Mouse (Mus musculus): ENCODE results near the gene Elane. TPM values are rescaled to one million over a fixed set of nuclear protein-coding genes. Genes with fewer than 3 reads are reported as not detected.

Elane gene
- polyA plus RNA-seq, 1 experiment = 0.15 TPM

DNA sequence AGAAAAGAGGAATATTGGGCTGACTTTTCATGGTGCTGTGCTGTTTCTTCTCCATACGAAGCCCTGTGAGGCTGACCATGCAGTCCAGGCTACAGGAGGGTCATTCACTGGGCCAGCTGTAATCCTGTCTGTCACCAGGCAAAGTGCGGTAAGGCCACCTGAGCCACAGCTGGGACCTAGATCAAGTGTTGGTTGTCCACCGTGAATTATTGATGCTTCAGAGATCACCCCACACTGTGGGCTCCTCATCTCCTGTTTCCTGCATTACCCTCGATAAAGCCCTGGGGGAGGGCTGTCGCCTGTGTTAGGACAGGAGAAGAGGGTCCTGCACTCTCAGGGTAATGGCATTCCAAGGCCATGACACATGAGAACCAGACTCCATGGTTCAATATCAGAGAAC is 39.5 kb upstream of the Elane start:
- Histone ChIP-seq H3K27ac (ENCODE audit: insufficient read depth, low read length) (no peak overlapping the region), H3K4me3 (replicated peaks; ENCODE audit: insufficient read depth, low read depth, low read length) (no peak overlapping the region), H3K4me1 (ENCODE audit: control insufficient read depth, insufficient read depth, low read length) (no peaks in the 10 kb centered on the region; the same call in 1 of the 2 replicates), H3K27me3 (ENCODE audit: control insufficient read depth, insufficient read depth, low read length) (no peaks in the 10 kb centered on the region)
- WGBS = 75% methylated on average over 5 of the region's 5 CpGs
- no peak for TF ChIP-seq POLR2A (IDR thresholded peaks at IDR 0.05; ENCODE audit: borderline replicate concordance, insufficient read depth, low read length)
- TF ChIP-seq CTCF (IDR thresholded peaks at IDR 0.05; ENCODE audit: borderline replicate concordance, insufficient read depth, low read depth, low read length) = no peak
- no peak for DNase-seq

- Histone ChIP-seq H3K27ac (ENCODE audit: insufficient read depth, low read length) (no peak overlapping the region), H3K4me1 (ENCODE audit: control insufficient read depth, insufficient read depth, low read length) (peaks cover 7% of the 10 kb centered on the region), H3K4me3 (replicated peaks; ENCODE audit: insufficient read depth, low read depth, low read length) (no peak overlapping the region), H3K27me3 (ENCODE audit: control insufficient read depth, insufficient read depth, low read length) (no peaks in the 10 kb centered on the region)
- 61% methylated on average over 8 of the region's 8 CpGs for WGBS
- no peak for DNase-seq
- TF ChIP-seq POLR2A (IDR thresholded peaks at IDR 0.05; ENCODE audit: borderline replicate concordance, insufficient read depth, low read length) = no peak
- TF ChIP-seq CTCF (IDR thresholded peaks at IDR 0.05; ENCODE audit: borderline replicate concordance, insufficient read depth, low read depth, low read length) = no peak
These were observed 36.0 kb upstream of the Elane start for GRCm38 (mm10) chr10:79849941-79850628.

- no peak for DNase-seq
- WGBS = 86% methylated on average over 3 of the region's 3 CpGs
These were observed 34.4 kb upstream of the Elane start for GRCm38 (mm10) chr10:79851653-79852052.

GRCm38 (mm10) chr10:79852107-79852789 is 33.8 kb upstream of the Elane start:
- Histone ChIP-seq H3K4me3 (replicated peaks; ENCODE audit: insufficient read depth, low read depth, low read length) (no peak overlapping the region), H3K27me3 (ENCODE audit: control insufficient read depth, insufficient read depth, low read length) (no peaks in the 10 kb centered on the region), H3K27ac (ENCODE audit: insufficient read depth, low read length) (peak overlapping the region; percentile 74), H3K4me1 (ENCODE audit: control insufficient read depth, insufficient read depth, low read length) (peaks cover 17% of the 10 kb centered on the region)
- TF ChIP-seq CTCF (IDR thresholded peaks at IDR 0.05; ENCODE audit: borderline replicate concordance, insufficient read depth, low read depth, low read length) (no peak), POLR2A (IDR thresholded peaks at IDR 0.05; ENCODE audit: borderline replicate concordance, insufficient read depth, low read length) (no peak)
- DNase-seq = no peak
- WGBS = 61% methylated on average over 9 of the region's 9 CpGs

More at GRCm38 (mm10) chr10:79851653-79852052, 34.4 kb upstream of the Elane start:
- no peak overlapping the region for H3K4me3 ChIP-seq (replicated peaks; ENCODE audit: insufficient read depth, low read depth, low read length)
- peaks cover 12% of the 10 kb centered on the region for H3K4me1 ChIP-seq (ENCODE audit: control insufficient read depth, insufficient read depth, low read length)
- no peaks in the 10 kb centered on the region for H3K27me3 ChIP-seq (ENCODE audit: control insufficient read depth, insufficient read depth, low read length)
- no peak for TF ChIP-seq CTCF (IDR thresholded peaks at IDR 0.05; ENCODE audit: borderline replicate concordance, insufficient read depth, low read depth, low read length)
- no peak for TF ChIP-seq POLR2A (IDR thresholded peaks at IDR 0.05; ENCODE audit: borderline replicate concordance, insufficient read depth, low read length)
- no peak overlapping the region for H3K27ac ChIP-seq (ENCODE audit: insufficient read depth, low read length)

GRCm38 (mm10) chr10:79852827-79853226 is 33.2 kb upstream of the Elane start:
- Histone ChIP-seq H3K27me3 (ENCODE audit: control insufficient read depth, insufficient read depth, low read length) (no peaks in the 10 kb centered on the region), H3K27ac (ENCODE audit: insufficient read depth, low read length) (peak overlapping the region; percentile 74), H3K4me1 (ENCODE audit: control insufficient read depth, insufficient read depth, low read length) (peaks cover 23% of the 10 kb centered on the region), H3K4me3 (replicated peaks; ENCODE audit: insufficient read depth, low read depth, low read length) (peak overlapping the region; percentile 73)
- TF ChIP-seq POLR2A (IDR thresholded peaks at IDR 0.05; ENCODE audit: borderline replicate concordance, insufficient read depth, low read length) (no peak), CTCF (IDR thresholded peaks at IDR 0.05; ENCODE audit: borderline replicate concordance, insufficient read depth, low read depth, low read length) (no peak)
- DNase-seq = no peak
- WGBS = 26% methylated on average over 8 of the region's 8 CpGs

- Histone ChIP-seq H3K4me1 (ENCODE audit: control insufficient read depth, insufficient read depth, low read length) (peaks cover 25% of the 10 kb centered on the region), H3K27ac (ENCODE audit: insufficient read depth, low read length) (peak overlapping the region; percentile 74), H3K27me3 (ENCODE audit: control insufficient read depth, insufficient read depth, low read length) (no peaks in the 10 kb centered on the region), H3K4me3 (replicated peaks; ENCODE audit: insufficient read depth, low read depth, low read length) (peak overlapping the region; percentile 73)
- TF ChIP-seq POLR2A (IDR thresholded peaks at IDR 0.05; ENCODE audit: borderline replicate concordance, insufficient read depth, low read length) (no peak), CTCF (IDR thresholded peaks at IDR 0.05; ENCODE audit: borderline replicate concordance, insufficient read depth, low read depth, low read length) (no peak)
- WGBS = 1% methylated on average over 15 of the region's 15 CpGs
- DNase-seq = peak; percentile 84 to 87
These were observed 32.7 kb upstream of the Elane start for GRCm38 (mm10) chr10:79853392-79853791.

GRCm38 (mm10) chr10:79853860-79854795 is 31.9 kb upstream of the Elane start, which contains the start of gene Ptbp1:
TSS of gene Ptbp1 (plus strand) at chr10:79854427.
- Histone ChIP-seq H3K4me3 (replicated peaks; ENCODE audit: insufficient read depth, low read depth, low read length) (peak within 1 kb of the TSS; percentile 79), H3K4me1 (ENCODE audit: control insufficient read depth, insufficient read depth, low read length) (peaks cover 32% of the 10 kb centered on the region), H3K27me3 (ENCODE audit: control insufficient read depth, insufficient read depth, low read length) (no peaks in the 10 kb centered on the region), H3K27ac (ENCODE audit: insufficient read depth, low read length) (peak within 1 kb of the TSS; percentile 87)
- TF ChIP-seq POLR2A (IDR thresholded peaks at IDR 0.05; ENCODE audit: borderline replicate concordance, insufficient read depth, low read length) (peak; percentile 81), CTCF (IDR thresholded peaks at IDR 0.05; ENCODE audit: borderline replicate concordance, insufficient read depth, low read depth, low read length) (no peak)
- DNase-seq = peak; percentile 99 to 100
- WGBS = under 1% methylated on average over 75 of the region's 75 CpGs
